Mouse (Mus musculus): ENCODE measurements at regions not wholly inside any gene's neighbourhood (a gene's known extent, or its start where the extent isn't known, plus 50 kb on each side); places are given as distances from the start of the nearest gene placed in this dataset.

- H3K27me3 ChIP-seq (ENCODE audit: control insufficient read depth, insufficient read depth, low read length): no peaks in the 10 kb centered on the region
- no peak overlapping the region for H3K4me2 ChIP-seq (ENCODE audit: low read depth, low read length)
- H3K9me3 ChIP-seq (replicated peaks; ENCODE audit: control insufficient read depth, low read length): no peaks in the 10 kb centered on the region
- ATAC-seq (replicated peaks; ENCODE audit: insufficient number of reproducible peaks, low FRiP score, low TSS enrichment, low read depth) (no peak), DNase-seq (ENCODE audit: low spot score) (peak; percentile 2)
- 43% methylated on average over 4 of the region's 4 CpGs for WGBS
- no peak overlapping the region for H3K27ac ChIP-seq (replicated peaks; ENCODE audit: low read depth, low read length)
- H3K4me1 ChIP-seq (ENCODE audit: control insufficient read depth, insufficient read depth, low read length): no peaks in the 10 kb centered on the region
- H3K4me3 ChIP-seq (ENCODE audit: low read depth, low read length): no peak overlapping the region
- H3K9ac ChIP-seq (replicated peaks; ENCODE audit: low read length): no peak overlapping the region
- H3K36me3 ChIP-seq (replicated peaks; ENCODE audit: control insufficient read depth, insufficient read depth, low read depth, low read length): no peaks in the 10 kb centered on the region
Observed at GRCm38 (mm10) chr7:69398299-69398698, 649.3 kb upstream of the Arrdc4 start.

GRCm38 (mm10) chr7:69396868-69397267, 647.8 kb upstream of the Arrdc4 start:
- Histone ChIP-seq H3K27ac (replicated peaks; ENCODE audit: low read depth, low read length) (no peak overlapping the region), H3K27me3 (ENCODE audit: control insufficient read depth, insufficient read depth, low read length) (no peaks in the 10 kb centered on the region), H3K9me3 (replicated peaks; ENCODE audit: control insufficient read depth, low read length) (no peaks in the 10 kb centered on the region), H3K4me2 (ENCODE audit: low read depth, low read length) (no peak overlapping the region), H3K4me3 (ENCODE audit: low read depth, low read length) (no peak overlapping the region), H3K9ac (replicated peaks; ENCODE audit: low read length) (no peak overlapping the region), H3K36me3 (replicated peaks; ENCODE audit: control insufficient read depth, insufficient read depth, low read depth, low read length) (no peaks in the 10 kb centered on the region), H3K4me1 (ENCODE audit: control insufficient read depth, insufficient read depth, low read length) (no peaks in the 10 kb centered on the region)
- WGBS: 83% methylated on average over 2 of the region's 2 CpGs
- ATAC-seq (replicated peaks; ENCODE audit: insufficient number of reproducible peaks, low FRiP score, low TSS enrichment, low read depth): no peak
- DNase-seq (ENCODE audit: low spot score): no peak
